Mouse (Mus musculus) midbrain, postnatal 0 days (tissue): ENCODE measurements around the gene Fam13a. TPM values are rescaled to one million over a fixed set of nuclear protein-coding genes. Genes with fewer than 3 reads are reported as not detected.

ENCODE experiments used
- ATAC-seq: fragments of 200-750 bp; cut with Nextera tagmentation; 2 replicates; pipeline ENCODE4 v1.8.0; 2017; ENCODE audit warnings: moderate number of reproducible peaks, mild to moderate bottlenecking, moderate TSS enrichment, moderate library complexity; ENCODE audit not compliant: low FRiP score
- DNase-seq: peaks from one replicate; pipeline ENCODE4 v3.0.0-alpha.2; 2015; ENCODE audit warnings: low spot score
- H3K27ac ChIP-seq: fragments of 300-500 bp; sonication (generic); 2 replicates; pipeline ENCODE4 v1.5.1; 2014; ENCODE audit warnings: low read depth, mild to moderate bottlenecking, low read length, mixed read lengths
- H3K27me3 ChIP-seq: fragments of 300-500 bp; sonication (generic); 2 replicates; pipeline ENCODE4 v1.6.1; 2014; ENCODE audit warnings: low read length, control low read depth, mixed read lengths; ENCODE audit not compliant: insufficient read depth
- H3K36me3 ChIP-seq: fragments of 300-500 bp; sonication (generic); 2 replicates; pipeline ENCODE4 v1.6.1; 2014; ENCODE audit warnings: low read length, control low read depth, mixed read lengths; ENCODE audit not compliant: insufficient read depth
- H3K4me1 ChIP-seq: fragments of 300-500 bp; sonication (generic); 2 replicates; pipeline ENCODE4 v1.6.1; 2014; ENCODE audit warnings: mild to moderate bottlenecking, control low read depth, antibody characterized with exemption, low read length, mixed read lengths; ENCODE audit not compliant: insufficient read depth
- H3K4me2 ChIP-seq: fragments of 300-500 bp; sonication (generic); 2 replicates; pipeline ENCODE4 v1.6.1; 2014; ENCODE audit warnings: low read depth, mild to moderate bottlenecking, low read length, mixed read lengths; ENCODE audit not compliant: poor library complexity, severe bottlenecking
- H3K4me3 ChIP-seq: fragments of 300-500 bp; sonication (generic); 2 replicates; pipeline ENCODE4 v1.5.1; 2014; ENCODE audit warnings: low read depth, mild to moderate bottlenecking, low read length, moderate library complexity
- H3K9ac ChIP-seq: fragments of 300-500 bp; sonication (generic); replicated peaks from 2 replicates; pipeline ENCODE4 v1.6.1; 2014; ENCODE audit warnings: mild to moderate bottlenecking, low read length, moderate library complexity, mixed read lengths; ENCODE audit not compliant: poor library complexity, severe bottlenecking
- H3K9me3 ChIP-seq: fragments of 300-500 bp; sonication (generic); 2 replicates; pipeline ENCODE4 v1.6.1; 2016; ENCODE audit warnings: low read length, control low read depth
- CTCF ChIP-seq: IDR thresholded peaks from 2 replicates; pipeline ENCODE4 v1.5.1; 2016; ENCODE audit warnings: antibody characterized with exemption, mild to moderate bottlenecking
- WGBS: fragments of 180-500 bp; shearing (Covaris S2); extraction: QIAGEN DNeasy Blood & Tissue Kit; methylation state at CpG from one replicate; pipeline ENCODE4 v1.1.7; 2014; 5-methylcytosine and 5-hydroxymethylcytosine counted together
- polyA plus RNA-seq: library from polyadenylated mRNA; unstranded; fragments of >200 nt; fragmentation: Nextera tagmentation; extraction: Ambion mirVana; gene quantifications from 2 replicates; pipeline ENCODE4 v1.2.1, GENCODE M21; 2015
- total RNA-seq: library from RNA; depleted of rRNA; stranded (reverse); fragments of >200 nt; gene quantifications from 2 replicates; pipeline ENCODE4 v1.2.3, GENCODE M21; 2014

Gene Fam13a
- total and polyA plus RNA-seq, 2 experiments from 2014 or later: 3.6 to 13.7 TPM

- DNase-seq (no peak), ATAC-seq (no peak)
- 71% methylated on average over 5 of the region's 5 CpGs for WGBS
- no peaks in the 10 kb centered on the region for H3K9me3 ChIP-seq
- no peak overlapping the region for H3K27ac ChIP-seq
- H3K4me3 ChIP-seq: no peak overlapping the region
- H3K36me3 ChIP-seq: peaks cover 8% of the 10 kb centered on the region
- no peak for TF ChIP-seq CTCF
- H3K27me3 ChIP-seq: no peaks in the 10 kb centered on the region
- no peaks in the 10 kb centered on the region for H3K4me1 ChIP-seq
- H3K9ac ChIP-seq: no peak overlapping the region
- H3K4me2 ChIP-seq: no peak overlapping the region
Observed at GRCm38 (mm10) chr6:58913971-58914370, 110.4 kb downstream of the Fam13a start.

GRCm38 (mm10) chr6:58913551-58913950, 110.8 kb downstream of the Fam13a start:
- Histone ChIP-seq H3K9ac (no peak overlapping the region), H3K4me3 (no peak overlapping the region), H3K36me3 (peaks cover 4% of the 10 kb centered on the region), H3K27ac (no peak overlapping the region), H3K4me1 (no peaks in the 10 kb centered on the region), H3K9me3 (no peaks in the 10 kb centered on the region), H3K4me2 (no peak overlapping the region), H3K27me3 (no peaks in the 10 kb centered on the region)
- WGBS: 76% methylated on average over 3 of the region's 3 CpGs
- no peak for DNase-seq
- no peak for TF ChIP-seq CTCF
- ATAC-seq: no peak

GRCm38 (mm10) chr6:58912842-58913241, 111.5 kb downstream of the Fam13a start:
- no peak for ATAC-seq
- no peaks in the 10 kb centered on the region for H3K27me3 ChIP-seq
- 80% methylated on average over 5 of the region's 5 CpGs for WGBS

GRCm38 (mm10) chr6:58907791-58908190, 116.6 kb downstream of the Fam13a start:
- Histone ChIP-seq H3K27me3 (no peaks in the 10 kb centered on the region), H3K36me3 (no peaks in the 10 kb centered on the region), H3K27ac (peak overlapping the region; percentile 88), H3K9ac (0 out of 2 replicates have a peak overlapping the region, but pooled peaks have one; percentile 26), H3K4me3 (no peak overlapping the region), H3K4me1 (no peaks in the 10 kb centered on the region), H3K9me3 (peaks cover 5% of the 10 kb centered on the region; the same call in 1 of the 2 replicates), H3K4me2 (no peak overlapping the region; the same call in 1 of the 2 replicates)
- TF ChIP-seq CTCF: no peak
- no peak for DNase-seq
- no peak; the same call in 1 of the 2 replicates for ATAC-seq
- WGBS: 58% methylated on average over 2 of the region's 2 CpGs

More at GRCm38 (mm10) chr6:58912842-58913241, 111.5 kb downstream of the Fam13a start:
- Histone ChIP-seq H3K4me3 (no peak overlapping the region), H3K4me1 (no peaks in the 10 kb centered on the region), H3K4me2 (no peak overlapping the region), H3K9ac (no peak overlapping the region), H3K27ac (no peak overlapping the region), H3K9me3 (no peaks in the 10 kb centered on the region), H3K36me3 (peaks cover 4% of the 10 kb centered on the region; the same call in 1 of the 2 replicates)
- TF ChIP-seq CTCF: no peak
- DNase-seq: no peak

GRCm38 (mm10) chr6:58907336-58907735, 117.0 kb downstream of the Fam13a start:
- Histone ChIP-seq H3K4me2 (peak overlapping the region; percentile 49), H3K9ac (0 out of 2 replicates have a peak overlapping the region, but pooled peaks have one; percentile 26), H3K9me3 (peaks cover 5% of the 10 kb centered on the region; the same call in 1 of the 2 replicates), H3K36me3 (no peaks in the 10 kb centered on the region), H3K27ac (peak overlapping the region; percentile 88), H3K27me3 (no peaks in the 10 kb centered on the region), H3K4me1 (no peaks in the 10 kb centered on the region), H3K4me3 (peak overlapping the region; percentile 51; the same call in 1 of the 2 replicates)
- ATAC-seq (0 out of 2 replicates have a peak, but pooled peaks have one; percentile 1), DNase-seq (no peak)
- TF ChIP-seq CTCF: no peak
- WGBS: 67% methylated on average over 8 of the region's 8 CpGs

GRCm38 (mm10) chr6:58906852-58907261, 117.5 kb downstream of the Fam13a start, which contains the start of gene Nap1l5:
Gene Nap1l5 (minus strand): TSS chr6:58907076.
- DNase-seq (peak; percentile 89), ATAC-seq (peak; percentile 96)
- no peaks in the 10 kb centered on the region for H3K4me1 ChIP-seq
- H3K27me3 ChIP-seq: no peaks in the 10 kb centered on the region
- H3K4me3 ChIP-seq: peak within 1 kb of the TSS; percentile 51
- 40% methylated on average over 34 of the region's 34 CpGs for WGBS
- H3K4me2 ChIP-seq: peak within 1 kb of the TSS; percentile 49
- no peak for TF ChIP-seq CTCF
- no peaks in the 10 kb centered on the region for H3K36me3 ChIP-seq
- peaks cover 5% of the 10 kb centered on the region; the same call in 1 of the 2 replicates for H3K9me3 ChIP-seq
- peak within 1 kb of the TSS; percentile 88 for H3K27ac ChIP-seq
- peak within 1 kb of the TSS; percentile 70 for H3K9ac ChIP-seq
